Mouse (Mus musculus) heart, embryonic 13.5 days (tissue): ENCODE results near the gene Degs1. TPM values are rescaled to one million over a fixed set of nuclear protein-coding genes. Genes with fewer than 3 reads are reported as not detected.
A peak's percentile ranks its signal among the peaks of the same experiment; 100 is the strongest.

ENCODE experiments used
- ATAC-seq: fragments of 200-750 bp; cut with Nextera tagmentation; 2 replicates; pipeline ENCODE4 v1.8.0; 2017; ENCODE audit warnings: moderate TSS enrichment; ENCODE audit not compliant: insufficient number of reproducible peaks, low FRiP score, low TSS enrichment; ENCODE audit errors: extremely low read depth
- H3K27ac ChIP-seq: fragments of 300-500 bp; sonication (generic); replicated peaks from 2 replicates; pipeline ENCODE4 v1.5.1; 2015; ENCODE audit warnings: moderate library complexity, mild to moderate bottlenecking, inconsistent platforms
- H3K27me3 ChIP-seq: fragments of 300-500 bp; sonication (generic); replicated peaks from 2 replicates; pipeline ENCODE4 v1.6.1; 2015; ENCODE audit warnings: mild to moderate bottlenecking, inconsistent platforms
- H3K36me3 ChIP-seq: fragments of 300-500 bp; sonication (generic); 2 replicates; pipeline ENCODE4 v1.6.1; 2015; ENCODE audit warnings: mild to moderate bottlenecking, inconsistent platforms
- H3K4me1 ChIP-seq: fragments of 300-500 bp; sonication (generic); 2 replicates; pipeline ENCODE4 v1.6.1; 2015; ENCODE audit warnings: inconsistent platforms
- H3K4me2 ChIP-seq: fragments of 300-500 bp; sonication (generic); 2 replicates; pipeline ENCODE4 v1.6.1; 2015; ENCODE audit warnings: inconsistent platforms, mild to moderate bottlenecking, moderate library complexity
- H3K4me3 ChIP-seq: fragments of 300-500 bp; sonication (generic); 2 replicates; pipeline ENCODE4 v1.5.1; 2015; ENCODE audit warnings: moderate library complexity, mild to moderate bottlenecking, inconsistent platforms
- H3K9ac ChIP-seq: fragments of 300-500 bp; sonication (generic); 2 replicates; pipeline ENCODE4 v1.6.1; 2015; ENCODE audit warnings: inconsistent platforms, mild to moderate bottlenecking, moderate library complexity
- H3K9me3 ChIP-seq: fragments of 300-500 bp; sonication (generic); 2 replicates; pipeline ENCODE4 v1.6.1; 2016; ENCODE audit warnings: inconsistent platforms
- WGBS: fragments of 180-500 bp; shearing (Covaris S2); methylation state at CpG from one replicate; pipeline ENCODE4 v1.1.7; 2015; ENCODE audit warnings: mixed read lengths; 5-methylcytosine and 5-hydroxymethylcytosine counted together
- polyA plus RNA-seq: library from polyadenylated mRNA; unstranded; fragments of >200 nt; fragmentation: Nextera tagmentation; extraction: Ambion mirVana; gene quantifications from 2 replicates; pipeline ENCODE4 v1.2.1, GENCODE M21; 2015

Gene Degs1
- polyA plus RNA-seq: 141 and 153 TPM in 2 replicates

DNA sequence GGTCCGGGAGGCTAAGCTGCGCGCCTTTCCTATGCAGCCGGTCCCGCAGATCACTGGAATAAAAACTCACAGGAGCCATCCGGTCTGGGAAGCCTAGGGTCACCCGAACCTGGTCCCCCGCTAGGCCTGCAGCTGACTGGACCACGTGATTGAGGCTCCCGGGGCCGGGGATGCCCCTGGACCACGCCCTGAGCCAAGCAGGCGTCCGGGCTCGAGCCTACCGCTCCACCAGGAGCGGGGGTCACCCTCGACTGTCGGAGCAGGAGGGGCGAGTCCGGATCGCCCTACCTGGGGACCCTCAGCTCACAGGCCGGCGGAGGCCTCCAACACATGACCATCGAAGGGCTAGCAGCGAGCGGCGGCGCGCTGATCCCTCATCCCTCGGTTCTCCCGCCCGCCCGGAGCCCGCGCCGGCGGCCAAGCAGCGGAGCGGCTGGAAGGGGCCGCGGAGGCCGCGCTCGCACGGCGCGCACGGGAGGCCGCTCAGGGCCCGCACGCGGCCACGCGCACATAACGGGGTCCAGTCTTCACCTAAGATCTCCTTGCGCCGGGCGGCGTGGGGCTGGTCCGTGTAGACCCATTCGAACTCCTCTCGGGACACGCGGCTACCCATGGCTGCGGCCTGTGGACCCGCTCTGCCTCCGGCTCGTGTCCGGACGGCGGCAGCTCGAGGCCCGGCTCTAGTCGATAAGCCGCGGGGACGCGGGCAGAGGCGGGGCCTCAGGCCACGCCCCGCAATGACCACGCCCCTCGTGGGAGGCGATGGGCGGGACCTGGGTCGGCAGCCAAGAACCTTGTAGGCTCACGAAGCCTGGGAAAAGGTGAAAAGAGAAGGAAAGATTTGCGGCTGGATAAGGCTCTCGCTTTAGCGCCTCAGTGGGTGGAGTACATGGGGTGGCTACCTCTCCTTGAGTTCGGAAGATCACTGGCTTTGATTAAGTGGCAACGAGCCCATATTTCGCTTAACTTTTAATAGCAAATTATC, at the start of gene Degs1:
Degs1 (minus strand) TSS at position 714 of the 985 bp plus-strand sequence.
- no peaks in the 10 kb centered on the region for H3K9me3 ChIP-seq
- H3K27me3 ChIP-seq: 0 out of 2 replicates have a peak, but pooled peaks cover 4% of the 10 kb centered on the region
- peak within 1 kb of the TSS; percentile 85 for H3K4me2 ChIP-seq
- H3K9ac ChIP-seq: peak within 1 kb of the TSS; percentile 91
- ATAC-seq: peak; percentile 92
- H3K36me3 ChIP-seq: peaks cover 21% of the 10 kb centered on the region
- WGBS: under 1% methylated on average over 90 of the region's 94 CpGs
- H3K4me1 ChIP-seq: peaks cover 28% of the 10 kb centered on the region
- peak within 1 kb of the TSS; percentile 92 for H3K27ac ChIP-seq
- peak within 1 kb of the TSS; percentile 77 for H3K4me3 ChIP-seq

DNA sequence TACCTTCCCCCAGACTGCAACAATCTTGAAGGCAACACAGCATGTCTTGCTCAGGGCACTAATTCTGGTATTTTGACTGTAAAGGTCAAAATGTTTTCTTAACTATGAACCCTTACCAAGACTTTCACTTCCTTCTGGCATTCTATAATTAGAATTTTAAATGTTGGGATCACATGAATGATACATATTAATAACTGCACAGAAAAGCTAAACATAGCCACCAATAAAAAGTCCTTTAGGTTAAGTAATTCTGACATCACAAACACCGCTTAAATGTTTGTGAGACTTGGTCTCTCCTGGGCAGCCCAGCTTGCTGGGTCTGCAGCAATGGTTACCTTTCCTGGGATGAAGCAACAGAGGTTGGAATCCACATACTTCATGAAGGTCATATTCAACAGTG, 43.3 kb upstream of the Degs1 start:
- H3K4me2 ChIP-seq: no peak overlapping the region
- no peak overlapping the region for H3K9ac ChIP-seq
- no peak overlapping the region for H3K4me3 ChIP-seq
- H3K36me3 ChIP-seq: peaks cover 87% of the 10 kb centered on the region
- H3K9me3 ChIP-seq: no peaks in the 10 kb centered on the region
- H3K4me1 ChIP-seq: peaks cover 5% of the 10 kb centered on the region
- no peaks in the 10 kb centered on the region for H3K27me3 ChIP-seq
- WGBS: 93% methylated on average over 1 of the region's 1 CpGs
- H3K27ac ChIP-seq: no peak overlapping the region
- no peak for ATAC-seq

DNA sequence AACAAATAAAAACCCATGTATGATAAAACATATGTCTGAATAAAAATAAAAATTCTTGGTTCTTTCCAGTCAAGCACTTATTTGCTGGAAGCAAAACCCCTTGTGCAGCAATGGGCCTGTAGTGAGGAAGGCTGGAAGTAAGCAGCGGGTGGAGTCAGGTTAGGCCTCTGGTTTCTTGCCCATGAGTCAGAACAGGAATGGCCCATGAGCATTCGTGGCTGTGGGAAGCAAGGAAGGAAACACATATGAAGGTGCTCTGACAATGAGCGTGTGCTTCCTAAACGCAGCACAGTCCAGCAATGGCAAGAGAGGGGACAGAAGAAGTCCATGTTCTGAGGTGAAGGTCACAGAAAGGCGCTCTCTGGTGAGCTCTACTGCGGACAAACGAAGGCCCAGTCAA, 41.9 kb upstream of the Degs1 start:
- H3K27ac ChIP-seq: no peak overlapping the region
- WGBS: 92% methylated on average over 7 of the region's 7 CpGs

DNA sequence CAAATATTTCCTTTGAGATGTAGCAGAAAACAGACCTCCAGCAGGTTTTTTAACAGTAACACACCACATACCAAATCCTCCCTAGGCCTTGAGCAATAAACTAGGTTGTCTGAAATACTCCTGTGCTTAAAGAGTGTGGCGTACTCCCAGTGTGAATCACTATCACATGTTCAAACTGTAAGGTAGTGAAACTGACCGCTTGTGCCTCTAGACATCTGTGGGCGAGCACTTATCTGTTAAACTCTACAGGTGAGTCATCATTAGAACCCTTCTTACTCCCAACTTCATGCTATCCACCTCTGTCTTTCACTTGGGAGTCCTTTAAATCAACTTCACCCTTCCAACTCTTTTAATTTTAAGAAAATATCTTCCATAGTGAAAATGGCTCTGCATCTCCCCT, 40.5 kb upstream of the Degs1 start:
- Histone ChIP-seq H3K4me1 (no peaks in the 10 kb centered on the region), H3K9me3 (no peaks in the 10 kb centered on the region), H3K4me3 (no peak overlapping the region), H3K9ac (no peak overlapping the region), H3K4me2 (no peak overlapping the region), H3K27me3 (no peaks in the 10 kb centered on the region), H3K36me3 (peaks cover 98% of the 10 kb centered on the region), H3K27ac (no peak overlapping the region)
- ATAC-seq: no peak
- WGBS: 87% methylated on average over 3 of the region's 3 CpGs

More for the DNA sequence above, 41.9 kb upstream of the Degs1 start:
- no peak overlapping the region for H3K4me2 ChIP-seq
- peaks cover 96% of the 10 kb centered on the region for H3K36me3 ChIP-seq
- H3K4me1 ChIP-seq: no peaks in the 10 kb centered on the region
- ATAC-seq: no peak
- no peak overlapping the region for H3K4me3 ChIP-seq
- H3K9me3 ChIP-seq: no peaks in the 10 kb centered on the region
- no peaks in the 10 kb centered on the region for H3K27me3 ChIP-seq
- H3K9ac ChIP-seq: no peak overlapping the region

DNA sequence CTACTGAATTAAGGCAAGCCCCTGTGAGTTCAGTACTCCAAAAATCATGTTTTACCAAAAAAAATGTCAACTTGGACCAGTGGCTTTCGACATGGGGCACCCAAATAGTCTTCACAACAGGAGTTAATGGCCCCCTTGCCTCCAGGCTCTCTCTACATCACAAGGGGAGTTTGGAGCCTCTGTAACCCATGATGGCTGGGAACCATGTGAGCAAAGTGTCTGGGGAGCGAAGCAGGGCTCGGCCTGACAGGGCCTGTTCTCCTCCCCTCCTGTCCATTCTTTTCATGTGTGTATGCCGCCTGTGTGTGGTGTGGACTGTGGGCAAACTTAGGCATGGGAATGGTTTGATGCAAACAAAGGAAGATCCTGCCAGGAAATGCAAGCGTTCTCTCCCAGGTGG, 31.6 kb upstream of the Degs1 start:
- WGBS: 92% methylated on average over 5 of the region's 5 CpGs
- Histone ChIP-seq H3K27me3 (no peaks in the 10 kb centered on the region), H3K4me3 (no peak overlapping the region), H3K36me3 (peaks cover 73% of the 10 kb centered on the region), H3K27ac (no peak overlapping the region), H3K9ac (no peak overlapping the region), H3K9me3 (0 out of 2 replicates have a peak, but pooled peaks cover 8% of the 10 kb centered on the region), H3K4me2 (no peak overlapping the region), H3K4me1 (no peaks in the 10 kb centered on the region)
- ATAC-seq: no peak

DNA sequence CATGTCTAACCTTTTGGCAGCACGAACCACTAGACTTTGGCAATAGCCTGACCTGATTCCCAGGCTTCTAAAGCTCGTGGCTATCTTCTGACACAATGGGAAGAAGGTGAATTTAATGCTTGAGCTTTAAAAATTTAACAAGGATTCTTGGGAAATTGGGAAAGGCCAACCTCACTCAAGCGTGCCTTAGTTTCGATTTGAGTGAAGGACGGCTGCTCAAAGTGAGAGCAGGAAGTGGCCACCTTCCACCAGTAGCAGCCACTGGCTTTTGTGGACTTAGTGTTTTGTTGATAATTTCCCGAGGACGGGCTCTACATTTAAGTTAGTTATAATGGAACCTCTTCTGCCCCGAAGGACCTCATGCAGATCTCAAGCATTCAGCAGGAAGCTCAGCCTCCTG, 30.6 kb upstream of the Degs1 start:
- H3K4me2 ChIP-seq: no peak overlapping the region
- H3K27me3 ChIP-seq: no peaks in the 10 kb centered on the region
- no peak for ATAC-seq
- no peak overlapping the region for H3K4me3 ChIP-seq
- H3K9me3 ChIP-seq: 0 out of 2 replicates have a peak, but pooled peaks cover 8% of the 10 kb centered on the region
- H3K9ac ChIP-seq: no peak overlapping the region
- peaks cover 62% of the 10 kb centered on the region for H3K36me3 ChIP-seq
- no peaks in the 10 kb centered on the region for H3K4me1 ChIP-seq
- WGBS: 91% methylated on average over 8 of the region's 8 CpGs
- H3K27ac ChIP-seq: no peak overlapping the region

DNA sequence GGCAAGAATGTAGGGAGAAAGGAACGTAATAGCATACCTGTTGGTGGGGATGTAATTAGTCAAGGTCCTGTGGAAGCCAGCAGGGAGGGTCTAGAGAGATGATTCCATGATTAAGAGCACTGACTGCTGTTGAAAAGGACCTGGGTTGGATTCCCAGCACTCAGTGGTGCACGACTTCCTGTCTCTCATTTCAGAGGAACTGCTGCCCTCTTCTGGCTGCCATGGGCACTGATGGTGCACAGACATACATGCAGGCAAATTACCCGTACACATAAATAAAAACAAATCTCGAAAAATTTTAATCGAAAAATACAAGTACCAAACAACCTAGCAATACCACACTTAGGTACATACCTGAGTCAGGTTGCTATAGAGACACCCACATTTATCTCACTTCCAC, 28.8 kb upstream of the Degs1 start:
- Histone ChIP-seq H3K9me3 (0 out of 2 replicates have a peak, but pooled peaks cover 8% of the 10 kb centered on the region), H3K27ac (no peak overlapping the region), H3K4me2 (no peak overlapping the region), H3K4me1 (no peaks in the 10 kb centered on the region), H3K36me3 (peaks cover 44% of the 10 kb centered on the region), H3K27me3 (no peaks in the 10 kb centered on the region), H3K9ac (no peak overlapping the region), H3K4me3 (no peak overlapping the region)
- 92% methylated on average over 5 of the region's 5 CpGs for WGBS
- no peak for ATAC-seq

DNA sequence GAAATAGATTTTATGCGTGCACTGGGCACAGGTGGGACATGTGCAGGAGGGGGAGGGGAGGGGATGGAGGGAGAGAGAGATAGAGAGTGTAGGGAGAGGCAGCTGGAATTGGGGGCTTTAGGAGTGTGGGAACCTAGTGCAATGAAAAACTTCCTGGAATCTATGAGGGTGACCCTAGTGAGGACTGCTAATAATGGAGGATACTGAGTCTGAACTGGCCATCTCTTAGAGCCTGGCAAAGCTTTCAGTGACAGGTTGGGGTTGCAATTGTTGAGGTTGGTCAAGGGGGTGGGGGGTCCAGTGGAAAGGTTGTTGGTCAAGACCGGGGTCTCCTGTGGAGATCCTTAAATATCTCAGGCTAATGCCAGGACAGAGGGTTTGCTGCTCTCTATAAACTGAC, 27.7 kb upstream of the Degs1 start:
- Histone ChIP-seq H3K27ac (no peak overlapping the region), H3K4me1 (no peaks in the 10 kb centered on the region), H3K9me3 (0 out of 2 replicates have a peak, but pooled peaks cover 8% of the 10 kb centered on the region), H3K4me3 (no peak overlapping the region), H3K27me3 (no peaks in the 10 kb centered on the region), H3K4me2 (no peak overlapping the region), H3K36me3 (peaks cover 34% of the 10 kb centered on the region), H3K9ac (no peak overlapping the region)
- WGBS: 91% methylated on average over 2 of the region's 2 CpGs
- ATAC-seq: no peak

DNA sequence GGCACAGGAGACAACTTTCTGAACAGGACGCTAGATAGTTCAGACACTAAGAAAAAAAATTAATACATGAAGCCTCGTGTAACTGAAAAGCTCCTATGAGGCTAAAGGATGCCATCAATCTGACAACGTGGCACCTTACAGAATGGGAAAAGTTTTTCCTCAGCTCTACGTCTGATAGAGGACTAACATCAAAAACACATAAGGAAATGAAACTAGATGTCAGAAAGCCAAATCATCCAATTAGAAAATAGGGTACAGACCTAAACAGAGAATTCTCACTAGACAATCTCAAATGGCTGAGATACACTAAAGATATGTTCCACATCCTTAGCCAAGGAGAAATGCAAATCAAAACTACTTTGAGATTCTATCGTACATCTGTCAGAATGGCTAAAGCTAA, 26.8 kb upstream of the Degs1 start:
- no peak for ATAC-seq

DNA sequence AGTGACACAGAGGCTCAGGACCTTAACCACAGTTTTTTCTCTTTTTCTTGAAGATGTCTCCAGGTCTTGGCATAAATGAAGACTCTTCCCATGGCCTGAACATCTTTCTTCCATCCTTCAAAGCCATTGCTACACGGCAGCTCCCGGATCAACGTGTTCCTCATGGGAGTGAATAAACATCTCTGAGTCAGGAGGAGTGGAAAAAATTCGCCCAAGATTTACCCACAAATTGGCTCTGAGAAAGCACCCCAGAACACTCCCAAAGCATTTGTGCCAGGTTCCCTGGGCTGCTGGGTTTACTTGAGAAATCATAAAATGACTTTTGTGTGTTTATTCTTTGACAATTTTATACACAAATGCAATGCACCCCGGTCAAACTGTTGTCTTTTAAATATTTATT, 20.3 kb upstream of the Degs1 start:
- H3K4me1 ChIP-seq: no peaks in the 10 kb centered on the region
- no peak overlapping the region for H3K4me3 ChIP-seq
- no peak for ATAC-seq
- no peaks in the 10 kb centered on the region for H3K9me3 ChIP-seq
- no peak overlapping the region for H3K4me2 ChIP-seq
- no peak overlapping the region for H3K27ac ChIP-seq
- H3K9ac ChIP-seq: no peak overlapping the region
- H3K36me3 ChIP-seq: no peaks in the 10 kb centered on the region
- 86% methylated on average over 5 of the region's 5 CpGs for WGBS
- no peaks in the 10 kb centered on the region for H3K27me3 ChIP-seq

More for the DNA sequence above, 26.8 kb upstream of the Degs1 start:
- Histone ChIP-seq H3K36me3 (peaks cover 25% of the 10 kb centered on the region), H3K9me3 (0 out of 2 replicates have a peak, but pooled peaks cover 8% of the 10 kb centered on the region), H3K27ac (no peak overlapping the region), H3K4me3 (no peak overlapping the region), H3K9ac (no peak overlapping the region), H3K4me2 (no peak overlapping the region), H3K27me3 (no peaks in the 10 kb centered on the region), H3K4me1 (no peaks in the 10 kb centered on the region)
- WGBS: 69% methylated on average over 5 of the region's 5 CpGs

DNA sequence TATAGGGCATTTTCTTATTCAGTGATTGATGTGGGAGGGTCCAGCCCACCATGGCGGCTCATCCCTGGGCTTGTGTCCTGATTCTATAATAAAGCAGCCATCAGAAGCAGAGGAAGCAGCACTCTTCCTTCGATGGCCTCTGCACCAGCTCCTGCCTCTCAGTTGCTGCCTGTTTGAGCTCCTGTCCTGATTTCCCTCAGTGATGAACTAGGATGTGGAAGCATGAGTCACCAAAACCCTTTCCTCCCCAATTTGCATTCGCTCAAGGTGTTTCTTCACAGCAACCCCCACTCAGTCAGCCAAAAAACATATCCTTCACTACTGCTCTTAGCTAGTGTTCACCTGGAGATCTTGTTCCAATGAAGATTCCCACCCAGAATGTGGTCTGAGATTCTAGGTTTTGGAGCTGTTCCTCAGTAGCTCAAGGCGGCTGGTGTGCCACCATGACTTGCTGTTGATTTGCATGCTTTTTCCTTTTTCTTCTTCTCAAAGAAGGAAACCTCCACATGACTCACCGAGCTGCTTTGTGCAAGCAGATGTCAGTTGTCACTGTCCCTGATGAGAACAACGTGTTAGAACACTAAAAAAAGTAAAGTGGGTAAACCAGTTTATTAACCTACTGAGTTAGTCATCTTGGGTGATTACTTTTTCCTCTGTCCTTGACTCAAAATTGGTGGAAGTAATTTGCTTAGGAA, 19.7 kb upstream of the Degs1 start:
- no peaks in the 10 kb centered on the region for H3K4me1 ChIP-seq
- no peak overlapping the region for H3K9ac ChIP-seq
- no peak overlapping the region for H3K27ac ChIP-seq
- no peaks in the 10 kb centered on the region for H3K9me3 ChIP-seq
- H3K4me3 ChIP-seq: no peak overlapping the region
- H3K4me2 ChIP-seq: no peak overlapping the region
- no peak for ATAC-seq
- WGBS: 70% methylated on average over 6 of the region's 6 CpGs
- H3K36me3 ChIP-seq: no peaks in the 10 kb centered on the region
- no peaks in the 10 kb centered on the region for H3K27me3 ChIP-seq
